Mouse (Mus musculus): ENCODE measurements around the gene Ankrd42.

Gene Ankrd42

DNA sequence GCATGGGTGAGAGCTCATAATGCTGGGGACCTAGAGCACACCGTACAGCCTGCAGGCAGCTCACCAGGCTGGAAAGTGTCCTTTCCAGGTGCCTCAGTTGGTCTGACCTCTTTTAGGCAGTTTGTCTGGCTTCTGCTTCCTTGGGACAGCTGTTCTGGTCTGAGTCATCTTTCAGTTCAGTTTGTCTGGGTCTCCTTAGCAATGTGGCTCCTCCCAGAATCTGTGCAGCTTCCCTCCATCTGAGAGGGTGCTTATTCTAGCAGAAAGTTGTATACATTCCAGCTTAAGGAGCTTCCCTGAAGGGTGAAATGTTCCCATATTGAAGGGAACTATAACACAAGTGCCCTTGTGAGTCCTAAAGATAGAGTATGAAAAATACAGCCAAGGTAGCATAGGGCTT, 70.2 kb downstream of the Ankrd42 start:
- DNase-seq (ENCODE audit: low read depth, low spot score) = no peak

DNA sequence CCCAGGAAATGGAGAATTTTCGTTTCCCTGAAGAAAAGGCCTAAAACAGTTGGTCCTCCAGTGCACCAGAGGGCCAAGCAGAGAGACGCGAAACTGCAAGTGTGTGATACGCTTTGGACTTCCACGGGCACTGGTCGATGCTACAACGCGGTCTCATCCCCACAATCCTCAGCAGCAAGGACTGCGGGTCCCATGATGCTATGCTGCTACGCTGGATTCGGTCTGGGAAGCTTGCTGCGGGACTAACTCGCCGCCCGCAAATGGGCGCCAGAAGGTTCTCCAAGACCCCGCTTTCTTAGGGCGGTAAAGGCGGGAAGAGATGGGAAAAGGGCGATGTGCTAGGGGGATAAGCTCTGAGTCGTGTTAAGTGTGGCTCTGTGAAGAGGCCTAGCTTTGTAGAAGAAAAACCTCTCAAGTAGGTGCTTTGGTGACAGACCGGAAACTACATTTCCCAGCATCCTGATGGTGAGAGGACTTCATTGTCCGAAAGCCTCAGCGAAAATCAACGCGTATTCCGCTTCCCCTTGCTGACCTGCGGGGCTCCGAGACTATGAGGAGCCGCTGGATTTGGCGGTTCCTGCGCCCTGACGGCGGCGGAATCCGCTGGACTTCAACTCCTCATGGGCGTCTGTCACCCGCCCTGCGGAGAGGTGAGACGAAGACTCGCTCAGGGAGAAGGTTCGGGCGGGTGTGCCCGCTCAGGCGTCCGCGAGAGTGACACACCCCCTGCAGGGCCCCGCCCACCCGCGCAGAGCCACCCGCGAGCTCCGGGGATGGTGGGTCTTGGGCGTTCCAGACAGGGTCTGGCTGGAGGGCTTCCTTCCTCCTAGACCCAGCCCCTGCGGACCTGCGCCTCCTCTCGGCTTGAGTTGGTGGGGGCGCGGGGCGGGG, 75.7 kb downstream of the Ankrd42 start, which contains the start of gene Ccdc90b:
Gene Ccdc90b (plus strand): TSS at position 164 of the 891 bp plus-strand sequence.
- peak; percentile 80 for DNase-seq (ENCODE audit: low read depth, low spot score)

DNA sequence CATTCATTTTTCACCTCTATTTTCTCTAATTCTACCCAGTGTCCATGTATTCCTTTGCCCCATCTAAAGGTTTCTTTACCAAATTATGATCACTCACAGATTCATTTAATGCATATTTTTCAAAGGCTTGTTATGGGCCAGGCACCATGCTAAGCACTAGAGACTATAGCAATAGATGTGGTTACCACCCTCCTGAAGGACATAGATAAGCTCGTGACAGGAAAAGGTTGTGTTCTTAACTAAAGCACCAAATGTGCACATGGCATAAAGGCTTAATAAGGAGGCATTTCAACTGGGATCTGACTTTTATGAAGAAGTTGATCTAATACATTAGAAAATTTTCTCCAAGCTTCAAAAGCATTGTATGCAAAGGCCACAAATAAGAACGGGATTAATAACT, 78.2 kb downstream of the Ankrd42 start:
- no peak for DNase-seq (ENCODE audit: low read depth, low spot score)

DNA sequence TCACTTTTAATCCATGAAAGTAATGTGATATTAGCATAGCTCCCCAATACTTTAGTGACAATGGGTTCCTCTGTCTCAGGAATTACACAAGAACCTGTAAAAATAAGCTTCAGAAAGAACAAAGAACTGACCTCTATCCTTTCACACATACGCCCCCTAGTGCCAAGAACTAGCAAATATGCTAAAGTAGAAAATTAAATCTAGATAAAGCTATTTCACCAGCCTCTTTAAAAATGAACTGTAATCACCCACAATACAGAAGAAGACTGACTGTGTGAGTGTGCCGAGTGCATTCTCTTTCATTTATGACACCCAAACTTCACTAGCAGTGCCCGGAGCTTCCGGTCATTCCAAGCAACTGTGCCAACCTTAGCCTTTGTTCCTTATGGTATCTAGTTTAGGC, 86.0 kb downstream of the Ankrd42 start:
- no peak for DNase-seq (ENCODE audit: low read depth, low spot score)

DNA sequence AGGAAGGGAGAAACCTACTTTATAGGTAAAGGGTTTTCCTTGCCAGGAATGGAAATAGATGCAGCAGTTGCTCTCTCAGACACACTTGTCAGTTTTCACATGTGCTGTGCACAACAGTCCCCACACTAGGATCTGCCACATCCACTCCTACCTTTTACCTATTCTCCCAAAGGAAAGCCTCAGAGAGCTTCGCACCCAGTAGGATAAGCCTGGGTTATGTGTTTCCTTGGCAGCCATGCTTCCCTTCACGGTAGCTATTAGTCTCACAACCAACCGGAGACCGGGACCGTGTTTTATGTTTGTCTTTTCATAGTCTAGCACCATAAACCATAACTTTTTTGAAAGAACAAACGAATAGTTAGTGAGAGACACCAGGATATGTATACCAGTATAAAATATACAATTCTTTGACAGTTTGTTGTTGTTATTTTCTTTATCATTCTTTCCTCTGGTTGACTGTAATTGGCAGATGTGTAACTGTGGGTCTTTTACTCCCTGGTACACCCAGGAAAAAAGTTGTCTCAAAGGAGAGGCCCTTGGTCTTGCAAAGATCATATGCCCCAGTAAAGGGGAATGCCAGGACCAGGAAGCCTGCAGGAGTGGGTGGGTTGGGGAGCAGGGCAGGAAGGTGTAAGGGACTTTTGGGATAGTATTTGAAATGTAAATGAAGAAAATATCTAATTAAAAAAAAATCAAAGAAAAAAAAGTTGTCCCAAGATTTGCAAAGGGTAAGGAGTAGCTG, 86.5 kb downstream of the Ankrd42 start:
- DNase-seq (ENCODE audit: low read depth, low spot score) = no peak

DNA sequence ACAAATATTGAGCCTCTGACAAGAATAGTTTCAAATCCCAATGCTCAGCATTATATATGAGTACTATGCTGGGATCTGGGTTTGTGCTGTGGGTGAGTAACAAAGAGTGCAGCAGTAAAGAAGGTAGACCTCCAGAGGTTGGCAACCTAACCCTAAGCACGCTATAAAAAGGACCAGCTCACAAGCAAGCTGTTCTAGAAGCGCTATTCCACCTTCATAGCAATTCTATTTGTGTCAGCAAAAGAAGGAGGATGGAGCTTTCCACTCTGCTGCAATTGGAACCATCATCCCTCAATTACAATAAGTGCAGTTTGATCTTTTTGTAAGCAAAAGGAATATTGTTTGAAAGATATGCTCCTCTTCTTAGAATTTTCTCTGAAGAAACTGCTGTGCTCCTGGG, 90.2 kb downstream of the Ankrd42 start:
- DNase-seq (ENCODE audit: low read depth, low spot score) = no peak

DNA sequence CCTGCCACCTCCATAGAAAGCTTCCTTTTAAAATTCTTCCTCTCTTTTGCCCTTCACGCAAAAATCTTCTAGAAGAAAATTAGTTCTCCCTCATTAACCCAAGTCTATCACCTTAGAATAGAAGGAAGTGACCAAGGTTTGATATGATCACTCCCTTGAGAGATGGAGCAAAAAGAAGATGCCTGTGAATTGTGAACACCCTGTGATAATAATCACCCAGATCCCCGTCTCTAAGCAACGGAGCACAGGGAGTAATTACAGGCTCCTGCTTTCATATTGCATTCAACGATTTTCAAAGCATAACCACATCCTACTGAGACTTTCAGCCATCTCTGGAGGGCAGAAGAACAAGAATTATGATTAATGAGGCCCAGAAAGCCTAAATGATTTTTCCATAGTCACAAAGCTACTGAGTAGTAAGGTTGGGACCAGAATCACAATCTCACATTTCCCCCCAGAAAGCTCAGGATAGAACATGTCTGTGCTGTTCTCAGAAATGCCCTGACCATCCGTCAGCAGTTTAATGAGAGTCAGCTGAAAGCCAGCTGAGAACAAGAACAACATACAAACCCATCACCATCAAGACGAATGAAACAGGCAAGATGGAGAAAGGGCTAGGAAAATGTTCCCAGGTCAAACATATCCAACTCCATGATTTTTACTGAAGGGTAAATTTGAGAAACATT, 104.4 kb downstream of the Ankrd42 start:
- DNase-seq (ENCODE audit: low read depth, low spot score) = no peak
